Mouse (Mus musculus) natural killer cell, adult 2 months (primary cell): ENCODE results near the gene 1810010H24Rik.
"Not testable (repeated sequence)": the region's sequence is repeated elsewhere in the genome, so short reads cannot be mapped to it uniquely, and the experiment has no call there.

Experiments used
- DNase-seq, 2 experiments: peaks; one replicate each; pipeline ENCODE4 v3.0.0; 2022; ENCODE audit warnings: low spot score in 2 of 2

The 1810010H24Rik gene

GRCm38 (mm10) chr11:107025411-107026321 is at the start of gene 1810010H24Rik:
1810010H24Rik (plus strand) TSS chr11:107025681.
- peak in 1 of 2 experiments; percentile 24 for DNase-seq

GRCm38 (mm10) chr11:106976194-106976593 is 49.3 kb upstream of the 1810010H24Rik start:
- DNase-seq = no peak

GRCm38 (mm10) chr11:106980455-106980854 is 45.0 kb upstream of the 1810010H24Rik start:
- no peak for DNase-seq

GRCm38 (mm10) chr11:106981787-106982186 is 43.7 kb upstream of the 1810010H24Rik start:
- DNase-seq = no peak

GRCm38 (mm10) chr11:106982351-106982750 is 43.1 kb upstream of the 1810010H24Rik start:
- no peak for DNase-seq

- DNase-seq = not testable (repeated sequence)
These were observed 39.4 kb upstream of the 1810010H24Rik start for GRCm38 (mm10) chr11:106985979-106986604.

GRCm38 (mm10) chr11:106987384-106987783 is 38.1 kb upstream of the 1810010H24Rik start:
- no peak for DNase-seq

GRCm38 (mm10) chr11:106994246-106995085 is 31.0 kb upstream of the 1810010H24Rik start:
- no peak for DNase-seq

- not testable (repeated sequence) for DNase-seq
These were observed 29.0 kb upstream of the 1810010H24Rik start for GRCm38 (mm10) chr11:106996492-106996891.

- no peak for DNase-seq
These were observed 27.5 kb upstream of the 1810010H24Rik start for GRCm38 (mm10) chr11:106997976-106998375.

- no peak for DNase-seq
These were observed 26.8 kb upstream of the 1810010H24Rik start for GRCm38 (mm10) chr11:106998651-106999150.

- peak; percentile 80 to 86 for DNase-seq
These were observed 26.1 kb upstream of the 1810010H24Rik start, which contains the start of gene Kpna2 for GRCm38 (mm10) chr11:106999151-106999948. Kpna2 (minus strand) TSS chr11:106999541.

- no peak for DNase-seq
These were observed 25.4 kb upstream of the 1810010H24Rik start for GRCm38 (mm10) chr11:106999949-107000513.

GRCm38 (mm10) chr11:107001760-107002675 is 23.5 kb upstream of the 1810010H24Rik start:
- DNase-seq = no peak

GRCm38 (mm10) chr11:107005538-107005937 is 19.9 kb upstream of the 1810010H24Rik start:
- no peak for DNase-seq

- no peak for DNase-seq
These were observed 15.0 kb upstream of the 1810010H24Rik start for GRCm38 (mm10) chr11:107010447-107010846.

- no peak for DNase-seq
These were observed 14.3 kb upstream of the 1810010H24Rik start for GRCm38 (mm10) chr11:107011171-107011570.

GRCm38 (mm10) chr11:107011669-107012323 is 13.7 kb upstream of the 1810010H24Rik start:
- no peak for DNase-seq
